Mouse (Mus musculus) stomach, postnatal 0 days (tissue): ENCODE measurements around the gene Wnt3. TPM values are rescaled to one million over a fixed set of nuclear protein-coding genes. Genes with fewer than 3 reads are reported as not detected.

Experiments used
- ATAC-seq: fragments of 200-750 bp; cut with Nextera tagmentation; 2 replicates; pipeline ENCODE4 v1.8.0; 2017; ENCODE audit not compliant: low FRiP score, low TSS enrichment
- DNase-seq: peaks from one replicate; pipeline ENCODE4 v3.0.0-alpha.2; 2016; ENCODE audit warnings: low spot score
- H3K27ac ChIP-seq: fragments of 300-500 bp; sonication (generic); replicated peaks from 2 replicates; pipeline ENCODE4 v1.5.1; 2014; ENCODE audit warnings: mild to moderate bottlenecking, control low read depth
- H3K27me3 ChIP-seq: fragments of 300-500 bp; sonication (generic); 2 replicates; pipeline ENCODE4 v1.6.1; 2014; ENCODE audit warnings: low read length; ENCODE audit not compliant: control insufficient read depth, insufficient read depth
- H3K36me3 ChIP-seq: fragments of 300-500 bp; sonication (generic); 2 replicates; pipeline ENCODE4 v1.6.1; 2014; ENCODE audit warnings: low read length, mixed read lengths; ENCODE audit not compliant: control insufficient read depth, insufficient read depth
- H3K4me1 ChIP-seq: fragments of 300-500 bp; sonication (generic); replicated peaks from 2 replicates; pipeline ENCODE4 v1.6.1; 2014; ENCODE audit warnings: antibody characterized with exemption; ENCODE audit not compliant: control insufficient read depth, insufficient read depth
- H3K4me2 ChIP-seq: fragments of 300-500 bp; sonication (generic); replicated peaks from 2 replicates; pipeline ENCODE4 v1.6.1; 2014; ENCODE audit warnings: low read depth, mild to moderate bottlenecking, control low read depth, moderate library complexity
- H3K4me3 ChIP-seq: fragments of 300-500 bp; sonication (generic); 2 replicates; pipeline ENCODE4 v1.5.1; 2014; ENCODE audit warnings: low read depth, low read length, control low read depth
- H3K9ac ChIP-seq: fragments of 300-500 bp; sonication (generic); 2 replicates; pipeline ENCODE4 v1.6.1; 2014; ENCODE audit warnings: mild to moderate bottlenecking, low read length, control low read depth, mixed read lengths
- H3K9me3 ChIP-seq: fragments of 300-500 bp; sonication (generic); 2 replicates; pipeline ENCODE4 v1.6.1; 2016; ENCODE audit warnings: low read length; ENCODE audit not compliant: control insufficient read depth
- CTCF ChIP-seq: IDR thresholded peaks from 2 replicates; pipeline ENCODE4 v1.5.1; 2016; ENCODE audit warnings: antibody characterized with exemption, low read depth, mild to moderate bottlenecking, moderate library complexity
- EP300 ChIP-seq: optimal IDR thresholded peaks from 2 replicates; pipeline ENCODE3; 2016; ENCODE audit warnings: antibody characterized with exemption
- WGBS: fragments of 180-500 bp; shearing (Covaris S2); extraction: QIAGEN DNeasy Blood & Tissue Kit; methylation state at CpG from one replicate; pipeline ENCODE4 v1.1.7; 2014; 5-methylcytosine and 5-hydroxymethylcytosine counted together
- polyA plus RNA-seq: library from polyadenylated mRNA; unstranded; fragments of >200 nt; fragmentation: Nextera tagmentation; extraction: Ambion mirVana; gene quantifications from 2 replicates; pipeline ENCODE4 v1.2.1, GENCODE M21; 2015

The Wnt3 gene
- polyA plus RNA-seq = 0.51 and 0.55 TPM in 2 replicates

- Histone ChIP-seq H3K4me2 (peak within 1 kb of the TSS; percentile 41), H3K9me3 (no peaks in the 10 kb centered on the region), H3K4me1 (peaks cover 2% of the 10 kb centered on the region; the same call in 1 of the 2 replicates), H3K9ac (no peak within 1 kb of the TSS), H3K27ac (no peak within 1 kb of the TSS), H3K27me3 (peaks cover 22% of the 10 kb centered on the region), H3K36me3 (no peaks in the 10 kb centered on the region), H3K4me3 (peak within 1 kb of the TSS; percentile 24)
- ATAC-seq = no peak
- DNase-seq = no peak
- under 1% methylated on average over 60 of the region's 60 CpGs for WGBS
- no peak for TF ChIP-seq EP300
- no peak for TF ChIP-seq CTCF
Observed at GRCm38 (mm10) chr11:103773387-103774227, at the start of gene Wnt3. TSS of gene Wnt3 (plus strand) at chr11:103774150.

- ATAC-seq (no peak), DNase-seq (no peak)
- Histone ChIP-seq H3K27ac (no peak overlapping the region), H3K4me3 (no peak overlapping the region), H3K9me3 (no peaks in the 10 kb centered on the region), H3K36me3 (no peaks in the 10 kb centered on the region), H3K9ac (no peak overlapping the region), H3K4me1 (no peaks in the 10 kb centered on the region), H3K4me2 (no peak overlapping the region), H3K27me3 (no peaks in the 10 kb centered on the region)
- TF ChIP-seq EP300 (no peak), CTCF (no peak)
- 81% methylated on average over 11 of the region's 11 CpGs for WGBS
Observed at GRCm38 (mm10) chr11:103724331-103724771, 49.6 kb upstream of the Wnt3 start.

GRCm38 (mm10) chr11:103729282-103729985, 44.5 kb upstream of the Wnt3 start:
- H3K27me3 ChIP-seq = no peaks in the 10 kb centered on the region
- no peak overlapping the region for H3K4me2 ChIP-seq
- no peak for TF ChIP-seq EP300
- no peak for TF ChIP-seq CTCF
- H3K4me1 ChIP-seq = no peaks in the 10 kb centered on the region
- no peak overlapping the region for H3K4me3 ChIP-seq
- no peaks in the 10 kb centered on the region for H3K36me3 ChIP-seq
- no peak for ATAC-seq
- DNase-seq = no peak
- no peak overlapping the region for H3K9ac ChIP-seq
- no peak overlapping the region for H3K27ac ChIP-seq
- WGBS = 67% methylated on average over 9 of the region's 9 CpGs
- H3K9me3 ChIP-seq = no peaks in the 10 kb centered on the region

- no peaks in the 10 kb centered on the region for H3K9me3 ChIP-seq
- WGBS = 75% methylated on average over 9 of the region's 9 CpGs
Observed at GRCm38 (mm10) chr11:103731594-103731993, 42.4 kb upstream of the Wnt3 start.

GRCm38 (mm10) chr11:103732306-103732705, 41.6 kb upstream of the Wnt3 start:
- Histone ChIP-seq H3K9ac (no peak overlapping the region), H3K27me3 (no peaks in the 10 kb centered on the region), H3K4me1 (no peaks in the 10 kb centered on the region), H3K27ac (no peak overlapping the region), H3K9me3 (no peaks in the 10 kb centered on the region), H3K4me2 (no peak overlapping the region), H3K36me3 (no peaks in the 10 kb centered on the region), H3K4me3 (no peak overlapping the region)
- ATAC-seq = no peak
- DNase-seq = no peak
- TF ChIP-seq EP300 = no peak
- WGBS = 87% methylated on average over 7 of the region's 7 CpGs

More at GRCm38 (mm10) chr11:103731594-103731993, 42.4 kb upstream of the Wnt3 start:
- H3K4me2 ChIP-seq = no peak overlapping the region
- H3K36me3 ChIP-seq = no peaks in the 10 kb centered on the region
- H3K27ac ChIP-seq = no peak overlapping the region
- H3K27me3 ChIP-seq = no peaks in the 10 kb centered on the region
- no peaks in the 10 kb centered on the region for H3K4me1 ChIP-seq
- DNase-seq = no peak
- H3K4me3 ChIP-seq = no peak overlapping the region
- no peak overlapping the region for H3K9ac ChIP-seq
- no peak for ATAC-seq
- TF ChIP-seq EP300 = no peak
- TF ChIP-seq CTCF = no peak

- WGBS = 79% methylated on average over 4 of the region's 4 CpGs
- Histone ChIP-seq H3K27ac (no peak overlapping the region), H3K9me3 (no peaks in the 10 kb centered on the region), H3K9ac (no peak overlapping the region), H3K4me2 (no peak overlapping the region), H3K27me3 (no peaks in the 10 kb centered on the region), H3K36me3 (no peaks in the 10 kb centered on the region), H3K4me1 (no peaks in the 10 kb centered on the region), H3K4me3 (no peak overlapping the region)
- ATAC-seq (no peak), DNase-seq (no peak)
- TF ChIP-seq CTCF (no peak), EP300 (no peak)
Observed at GRCm38 (mm10) chr11:103733069-103733468, 40.9 kb upstream of the Wnt3 start.
